Mouse (Mus musculus) kidney, embryonic 14.5 days (tissue): Measurements from ENCODE around the gene Srrd. TPM values are rescaled to one million over a fixed set of nuclear protein-coding genes. Genes with fewer than 3 reads are reported as not detected.

Experiments used
- ATAC-seq: fragments of 200-750 bp; cut with Nextera tagmentation; 2 replicates; pipeline ENCODE4 v1.8.0; 2017; ENCODE audit warnings: moderate number of reproducible peaks, mild to moderate bottlenecking, moderate TSS enrichment, moderate library complexity; ENCODE audit not compliant: low FRiP score, low TSS enrichment
- H3K27ac ChIP-seq: fragments of 300-500 bp; sonication (generic); 2 replicates; pipeline ENCODE4 v1.5.1; 2014; ENCODE audit warnings: low read depth, mild to moderate bottlenecking, low read length, moderate library complexity, mixed read lengths
- H3K27me3 ChIP-seq: fragments of 300-500 bp; sonication (generic); 2 replicates; pipeline ENCODE4 v1.6.1; 2014; ENCODE audit warnings: mild to moderate bottlenecking, low read length; ENCODE audit not compliant: control insufficient read depth, insufficient read depth
- H3K36me3 ChIP-seq: fragments of 300-500 bp; sonication (generic); 2 replicates; pipeline ENCODE4 v1.6.1; 2014; ENCODE audit warnings: low read length, mixed read lengths; ENCODE audit not compliant: control insufficient read depth, insufficient read depth
- H3K4me1 ChIP-seq: fragments of 300-500 bp; sonication (generic); 2 replicates; pipeline ENCODE4 v1.6.1; 2014; ENCODE audit warnings: low read length, mixed read lengths; ENCODE audit not compliant: control insufficient read depth, insufficient read depth
- H3K4me2 ChIP-seq: fragments of 300-500 bp; sonication (generic); replicated peaks from 2 replicates; pipeline ENCODE4 v1.6.1; 2014; ENCODE audit warnings: low read depth, mild to moderate bottlenecking, low read length
- H3K4me3 ChIP-seq: fragments of 300-500 bp; sonication (generic); 2 replicates; pipeline ENCODE4 v1.5.1; 2014; ENCODE audit warnings: mild to moderate bottlenecking, low read length
- H3K9ac ChIP-seq: fragments of 300-500 bp; sonication (generic); 2 replicates; pipeline ENCODE4 v1.6.1; 2014; ENCODE audit warnings: low read depth, mild to moderate bottlenecking, low read length, moderate library complexity
- H3K9me3 ChIP-seq: fragments of 300-500 bp; sonication (generic); 2 replicates; pipeline ENCODE4 v1.6.1; 2016; ENCODE audit warnings: low read length; ENCODE audit not compliant: control insufficient read depth
- WGBS: fragments of 180-500 bp; shearing (Covaris S2); extraction: QIAGEN DNeasy Blood & Tissue Kit; methylation state at CpG from one replicate; pipeline ENCODE4 v1.1.7; 2014; 5-methylcytosine and 5-hydroxymethylcytosine counted together
- polyA plus RNA-seq: library from polyadenylated mRNA; unstranded; fragments of >200 nt; fragmentation: Nextera tagmentation; extraction: Ambion mirVana; gene quantifications from 2 replicates; pipeline ENCODE4 v1.2.1, GENCODE M21; 2014

Srrd gene
- polyA plus RNA-seq, 1 experiment from 2014 or later: 47.0 TPM

- H3K36me3 ChIP-seq: peaks cover 21% of the 10 kb centered on the region
Observed at GRCm38 (mm10) chr5:112346211-112346965, 3.5 kb upstream of the Srrd start.

GRCm38 (mm10) chr5:112344092-112344960 lies 1.5 kb upstream of the Srrd start:
- ATAC-seq: no peak
- H3K27ac ChIP-seq: no peak overlapping the region
- H3K36me3 ChIP-seq: peaks cover 14% of the 10 kb centered on the region
- no peak overlapping the region for H3K4me2 ChIP-seq
- peaks cover 12% of the 10 kb centered on the region for H3K4me1 ChIP-seq
- H3K9me3 ChIP-seq: no peaks in the 10 kb centered on the region
- no peaks in the 10 kb centered on the region for H3K27me3 ChIP-seq
- H3K4me3 ChIP-seq: no peak overlapping the region
- peak overlapping the region; percentile 70 for H3K9ac ChIP-seq
- WGBS: 82% methylated on average over 6 of the region's 6 CpGs

More at GRCm38 (mm10) chr5:112346211-112346965, 3.5 kb upstream of the Srrd start:
- H3K4me2 ChIP-seq: no peak overlapping the region
- H3K4me3 ChIP-seq: no peak overlapping the region
- no peak overlapping the region for H3K27ac ChIP-seq
- ATAC-seq: no peak
- H3K4me1 ChIP-seq: peaks cover 12% of the 10 kb centered on the region
- WGBS: 87% methylated on average over 16 of the region's 16 CpGs
- H3K9ac ChIP-seq: no peak overlapping the region
- H3K9me3 ChIP-seq: no peaks in the 10 kb centered on the region
- no peaks in the 10 kb centered on the region for H3K27me3 ChIP-seq

- peaks cover 20% of the 10 kb centered on the region for H3K36me3 ChIP-seq
- under 1% methylated on average over 24 of the region's 24 CpGs for WGBS
Observed at GRCm38 (mm10) chr5:112343205-112343595, 360 bp upstream of the Srrd start.

GRCm38 (mm10) chr5:112339215-112339614 lies 3.6 kb downstream of the Srrd start:
- Histone ChIP-seq H3K27me3 (no peaks in the 10 kb centered on the region), H3K27ac (no peak overlapping the region), H3K4me1 (peaks cover 12% of the 10 kb centered on the region), H3K9ac (no peak overlapping the region), H3K36me3 (peaks cover 54% of the 10 kb centered on the region), H3K4me3 (no peak overlapping the region), H3K4me2 (no peak overlapping the region), H3K9me3 (no peaks in the 10 kb centered on the region)
- ATAC-seq: no peak
- WGBS: 73% methylated on average over 7 of the region's 7 CpGs

More at GRCm38 (mm10) chr5:112343205-112343595, 360 bp upstream of the Srrd start:
- Histone ChIP-seq H3K9ac (peak overlapping the region; percentile 70), H3K9me3 (no peaks in the 10 kb centered on the region), H3K27ac (no peak overlapping the region), H3K4me2 (peak overlapping the region; percentile 73), H3K27me3 (no peaks in the 10 kb centered on the region), H3K4me3 (peak overlapping the region; percentile 65), H3K4me1 (peaks cover 12% of the 10 kb centered on the region)
- ATAC-seq: peak; percentile 61

DNA sequence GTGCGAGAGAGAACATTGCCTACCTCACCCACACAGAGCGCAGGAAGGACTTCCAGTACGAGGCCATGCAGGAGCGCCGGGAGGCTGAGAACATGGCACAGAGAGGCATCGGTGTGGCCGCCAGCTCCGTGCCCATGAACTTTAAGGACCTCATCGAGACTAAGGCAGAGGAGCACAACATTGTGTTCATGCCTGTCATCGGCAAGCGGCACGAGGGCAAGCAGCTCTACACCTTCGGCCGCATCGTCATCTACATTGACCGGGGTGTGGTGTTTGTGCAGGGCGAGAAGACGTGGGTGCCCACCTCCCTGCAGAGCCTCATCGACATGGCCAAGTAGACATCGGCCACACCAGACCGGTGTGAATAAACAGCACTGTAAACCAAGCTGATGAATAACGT lies 5.8 kb downstream of the Srrd start:
- Histone ChIP-seq H3K4me1 (peaks cover 5% of the 10 kb centered on the region; the same call in 1 of the 2 replicates), H3K4me3 (no peak overlapping the region), H3K36me3 (peaks cover 76% of the 10 kb centered on the region), H3K9ac (no peak overlapping the region), H3K4me2 (no peak overlapping the region), H3K9me3 (no peaks in the 10 kb centered on the region), H3K27ac (no peak overlapping the region), H3K27me3 (no peaks in the 10 kb centered on the region)
- 93% methylated on average over 22 of the region's 22 CpGs for WGBS
- no peak for ATAC-seq

DNA sequence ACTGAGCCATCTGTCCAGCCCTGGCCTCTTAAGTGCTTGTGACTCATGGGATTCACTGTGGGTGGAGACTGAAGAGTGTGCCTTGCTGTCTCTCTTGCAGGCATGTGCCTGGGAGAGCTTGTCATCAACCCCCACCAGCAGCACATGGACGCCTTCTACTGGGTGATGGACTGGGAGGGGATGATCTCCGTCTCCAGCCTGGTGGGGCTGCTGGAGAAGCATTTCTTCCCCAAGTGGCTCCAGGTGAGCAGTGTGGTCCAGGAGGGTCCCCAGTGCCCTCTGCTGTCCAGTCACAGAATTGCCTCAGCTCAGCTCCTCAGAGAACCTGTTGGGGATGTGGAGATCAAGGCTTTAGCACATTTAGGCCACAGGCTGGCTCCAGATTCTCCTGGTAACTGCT lies 7.4 kb downstream of the Srrd start:
- Histone ChIP-seq H3K4me3 (no peak overlapping the region), H3K36me3 (peaks cover 88% of the 10 kb centered on the region), H3K27me3 (no peaks in the 10 kb centered on the region), H3K27ac (no peak overlapping the region), H3K9ac (no peak overlapping the region), H3K9me3 (no peaks in the 10 kb centered on the region), H3K4me1 (no peaks in the 10 kb centered on the region), H3K4me2 (no peak overlapping the region)
- 25% methylated on average over 2 of the region's 2 CpGs for WGBS
- ATAC-seq: 0 out of 2 replicates have a peak, but pooled peaks have one; percentile 25

GRCm38 (mm10) chr5:112329805-112330564 lies 12.9 kb downstream of the Srrd start:
- no peaks in the 10 kb centered on the region for H3K27me3 ChIP-seq
- H3K27ac ChIP-seq: no peak overlapping the region
- ATAC-seq: no peak
- peaks cover 69% of the 10 kb centered on the region for H3K36me3 ChIP-seq
- 91% methylated on average over 14 of the region's 14 CpGs for WGBS
- H3K9ac ChIP-seq: no peak overlapping the region
- no peak overlapping the region for H3K4me2 ChIP-seq
- peaks cover 13% of the 10 kb centered on the region for H3K4me1 ChIP-seq
- no peaks in the 10 kb centered on the region for H3K9me3 ChIP-seq
- no peak overlapping the region for H3K4me3 ChIP-seq

GRCm38 (mm10) chr5:112327854-112328253 lies 15.0 kb downstream of the Srrd start:
- peaks cover 19% of the 10 kb centered on the region for H3K4me1 ChIP-seq
- no peak overlapping the region for H3K4me3 ChIP-seq
- H3K9me3 ChIP-seq: no peaks in the 10 kb centered on the region
- ATAC-seq: no peak
- H3K27me3 ChIP-seq: no peaks in the 10 kb centered on the region
- H3K36me3 ChIP-seq: peaks cover 48% of the 10 kb centered on the region
- H3K9ac ChIP-seq: no peak overlapping the region
- no peak overlapping the region for H3K4me2 ChIP-seq
- 91% methylated on average over 15 of the region's 15 CpGs for WGBS
- H3K27ac ChIP-seq: no peak overlapping the region
